Mouse (Mus musculus): ENCODE results near the gene Ern1. TPM values are rescaled to one million over a fixed set of nuclear protein-coding genes. Genes with fewer than 3 reads are reported as not detected.
A peak's percentile ranks its signal among the peaks of the same experiment; 100 is the strongest.

The Ern1 gene
- 5.7 and 6.9 TPM in 2 replicates for polyA plus RNA-seq (2016; fragmentation: Nextera tagmentation; extraction: Ambion mirVana)

DNA sequence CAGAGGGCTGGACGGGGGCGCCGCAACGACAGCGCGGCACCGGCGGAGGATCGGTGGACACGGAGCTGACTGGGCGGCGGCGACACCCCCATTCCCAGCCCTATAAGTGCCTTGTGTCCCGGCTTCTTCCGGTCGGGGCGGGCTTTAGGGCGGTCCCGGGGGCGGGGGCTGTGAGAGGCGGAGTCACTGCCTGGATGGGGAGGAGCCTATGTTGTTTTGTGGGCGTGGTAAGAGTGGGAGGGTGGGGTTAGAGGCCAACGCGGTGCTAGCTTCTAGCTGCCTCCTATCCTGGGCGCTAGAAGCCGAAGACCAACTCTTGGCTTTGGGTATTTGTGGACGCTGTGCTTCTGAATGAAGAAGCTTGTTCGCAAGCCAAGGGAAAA is at the start of gene Ern1:
TSS of gene Ern1 (minus strand) at position 120 of the 383 bp plus-strand sequence.
- Histone ChIP-seq H3K9me3 (replicated peaks) (no peaks in the 10 kb centered on the region), H3K27me3 (replicated peaks) (no peaks in the 10 kb centered on the region), H3K36me3 (no peaks in the 10 kb centered on the region), H3K9ac (peak within 1 kb of the TSS; percentile 91), H3K4me3 (peak within 1 kb of the TSS; percentile 82), H3K4me2 (peak within 1 kb of the TSS; percentile 88), H3K27ac (ENCODE audit: poor library complexity, severe bottlenecking) (peak within 1 kb of the TSS; percentile 78), H3K4me1 (replicated peaks) (peaks cover 9% of the 10 kb centered on the region)
- peak; percentile 98 for ATAC-seq (ENCODE audit: insufficient number of reproducible peaks, low FRiP score)
- WGBS: under 1% methylated on average over 28 of the region's 28 CpGs

DNA sequence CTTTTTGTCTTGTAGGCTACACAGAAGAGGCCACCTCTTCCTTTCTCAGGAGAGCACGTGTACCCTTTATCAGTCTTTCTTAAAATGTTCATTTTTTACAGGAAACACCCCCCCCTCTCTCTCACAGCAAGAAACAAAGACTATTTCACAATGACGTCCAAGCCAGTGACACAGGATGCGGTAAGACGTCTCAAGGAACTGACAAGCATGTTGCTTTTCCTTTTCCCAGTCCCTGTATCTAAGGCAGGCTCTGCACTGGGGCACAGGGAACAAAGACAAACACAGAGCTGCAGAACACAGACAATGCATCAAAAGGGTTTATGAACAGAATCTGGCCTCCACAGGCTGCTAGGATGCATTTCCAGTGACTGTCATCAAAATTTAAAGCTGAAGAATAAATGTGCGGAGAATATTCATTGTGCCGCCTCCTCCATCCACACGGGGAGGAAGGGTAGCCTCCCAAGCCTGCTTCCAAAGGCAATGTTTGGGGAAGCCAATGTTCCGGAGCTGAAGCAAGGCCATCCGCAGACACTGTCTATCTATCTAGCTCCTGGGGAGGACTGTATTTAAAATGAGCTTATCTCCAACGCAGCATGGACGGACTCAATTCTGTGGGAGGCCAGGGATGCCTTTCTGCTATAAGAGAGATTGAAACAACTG is 48.7 kb upstream of the Ern1 start:
- Histone ChIP-seq H3K27ac (ENCODE audit: poor library complexity, severe bottlenecking) (peak overlapping the region; percentile 77), H3K27me3 (replicated peaks) (no peaks in the 10 kb centered on the region), H3K36me3 (peaks cover 21% of the 10 kb centered on the region), H3K4me3 (no peak overlapping the region), H3K4me2 (no peak overlapping the region), H3K4me1 (replicated peaks) (peaks cover 18% of the 10 kb centered on the region; the same call in 1 of the 2 replicates), H3K9ac (no peak overlapping the region), H3K9me3 (replicated peaks) (no peaks in the 10 kb centered on the region)
- peak; percentile 81 for ATAC-seq (ENCODE audit: insufficient number of reproducible peaks, low FRiP score)
- 50% methylated on average over 11 of the region's 11 CpGs for WGBS

DNA sequence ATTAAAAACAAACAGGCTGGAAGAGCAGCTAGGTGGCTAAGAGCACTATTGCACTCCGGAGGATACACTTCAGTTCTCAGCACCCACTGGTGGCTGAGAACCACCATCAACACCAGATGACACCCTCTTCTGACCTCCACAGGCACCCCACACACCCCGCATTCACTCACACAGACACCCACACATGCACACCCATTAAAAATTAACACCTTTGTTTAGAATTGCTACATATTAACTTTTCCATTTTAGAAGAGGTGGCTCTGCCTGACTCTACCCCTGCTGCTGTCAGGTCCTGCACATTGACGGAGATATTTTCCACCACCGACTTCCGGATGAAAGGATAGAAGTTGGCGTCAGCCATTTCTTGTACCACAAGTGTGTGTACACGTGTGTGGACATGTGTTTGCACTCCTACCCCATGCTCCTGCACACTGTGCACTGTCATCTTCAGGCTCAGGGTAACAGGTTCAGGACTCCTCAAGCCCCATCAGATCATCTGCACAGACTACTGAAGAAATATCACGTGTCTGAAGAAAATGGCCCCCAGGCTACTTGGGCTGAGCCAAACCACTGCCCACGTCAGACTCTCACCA is 48.1 kb upstream of the Ern1 start:
- WGBS: 77% methylated on average over 9 of the region's 9 CpGs
- Histone ChIP-seq H3K36me3 (peaks cover 25% of the 10 kb centered on the region), H3K27ac (ENCODE audit: poor library complexity, severe bottlenecking) (peak overlapping the region; percentile 77), H3K4me3 (no peak overlapping the region), H3K9ac (no peak overlapping the region), H3K27me3 (replicated peaks) (no peaks in the 10 kb centered on the region), H3K4me2 (no peak overlapping the region), H3K4me1 (replicated peaks) (peaks cover 18% of the 10 kb centered on the region; the same call in 1 of the 2 replicates), H3K9me3 (replicated peaks) (no peaks in the 10 kb centered on the region)
- ATAC-seq (ENCODE audit: insufficient number of reproducible peaks, low FRiP score): no peak

DNA sequence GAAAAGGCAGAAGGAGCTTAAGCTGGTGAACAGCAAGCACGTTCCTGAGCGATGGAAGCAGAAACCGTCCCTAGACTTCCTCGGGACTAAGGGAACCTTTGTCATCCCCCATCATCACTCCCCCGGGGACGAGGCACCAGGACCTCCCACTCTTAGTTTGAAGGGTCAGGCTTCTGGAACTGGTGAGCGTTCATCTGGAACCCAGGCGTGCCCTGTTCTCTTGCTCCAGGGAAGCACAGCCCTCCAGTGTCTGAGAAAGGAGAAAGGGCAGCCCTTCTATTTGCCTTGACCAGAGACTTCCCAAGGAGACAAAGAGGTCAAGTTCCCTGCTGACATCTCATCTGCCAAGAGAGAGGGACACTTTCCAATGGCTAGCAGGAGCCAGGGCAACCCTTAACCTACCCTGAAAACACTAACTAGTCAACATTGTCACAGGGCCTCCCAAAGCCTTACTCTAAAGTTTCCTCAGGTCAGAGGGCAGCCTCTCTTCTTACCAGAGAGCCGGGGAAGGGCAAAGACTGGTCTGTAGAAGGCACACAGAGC is 44.7 kb upstream of the Ern1 start:
- WGBS: 84% methylated on average over 9 of the region's 9 CpGs

DNA sequence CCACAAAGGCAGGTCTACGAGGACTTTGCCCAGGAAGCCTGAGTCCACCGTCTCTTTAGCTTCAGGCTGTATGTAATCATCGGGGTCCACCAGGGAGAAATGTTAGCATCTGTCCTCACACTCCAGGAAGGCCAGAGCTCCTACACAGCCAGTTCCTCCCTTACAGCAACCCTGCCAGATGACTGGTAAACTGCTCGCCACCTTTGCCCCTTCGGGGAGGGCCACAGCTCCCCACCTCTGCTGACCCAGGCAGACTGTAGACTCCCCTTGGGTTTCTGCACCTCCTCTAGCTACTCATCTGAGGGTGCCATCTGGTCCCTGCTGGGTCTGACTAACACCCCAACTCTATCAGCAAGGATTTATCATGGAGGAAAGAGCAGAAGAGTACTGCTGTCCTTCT is 42.1 kb upstream of the Ern1 start:
- Histone ChIP-seq H3K4me1 (replicated peaks) (peaks cover 8% of the 10 kb centered on the region; the same call in 1 of the 2 replicates), H3K27ac (ENCODE audit: poor library complexity, severe bottlenecking) (no peak overlapping the region), H3K4me2 (no peak overlapping the region), H3K27me3 (replicated peaks) (no peaks in the 10 kb centered on the region), H3K4me3 (no peak overlapping the region), H3K9ac (no peak overlapping the region), H3K36me3 (peaks cover 44% of the 10 kb centered on the region), H3K9me3 (replicated peaks) (no peaks in the 10 kb centered on the region)
- 76% methylated on average over 5 of the region's 5 CpGs for WGBS
- ATAC-seq (ENCODE audit: insufficient number of reproducible peaks, low FRiP score): no peak

More for the DNA sequence above, 44.7 kb upstream of the Ern1 start:
- no peaks in the 10 kb centered on the region for H3K27me3 ChIP-seq (replicated peaks)
- no peak overlapping the region for H3K4me3 ChIP-seq
- no peak for ATAC-seq (ENCODE audit: insufficient number of reproducible peaks, low FRiP score)
- no peak overlapping the region for H3K4me2 ChIP-seq
- peaks cover 35% of the 10 kb centered on the region for H3K36me3 ChIP-seq
- no peaks in the 10 kb centered on the region for H3K9me3 ChIP-seq (replicated peaks)
- H3K9ac ChIP-seq: no peak overlapping the region
- peaks cover 21% of the 10 kb centered on the region for H3K4me1 ChIP-seq (replicated peaks)
- H3K27ac ChIP-seq (ENCODE audit: poor library complexity, severe bottlenecking): no peak overlapping the region

DNA sequence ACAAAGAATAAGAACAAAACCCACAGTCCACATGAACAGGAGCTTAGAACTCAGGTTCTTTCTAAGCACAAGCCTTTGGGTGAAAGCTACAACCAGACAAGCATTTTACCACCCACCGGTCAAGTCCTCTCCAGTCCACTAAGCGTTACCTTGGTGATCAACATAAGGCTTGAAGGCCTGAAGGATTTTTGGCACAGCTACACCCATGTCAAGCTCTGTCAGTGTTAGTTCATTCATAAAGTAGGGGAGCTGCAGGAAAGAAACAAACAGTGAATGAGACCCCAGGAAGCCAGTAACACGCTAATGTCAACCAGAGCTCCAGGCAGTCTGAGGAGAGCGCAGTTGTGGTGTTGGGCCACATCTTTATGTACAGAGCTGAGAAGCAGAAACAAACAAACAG is 41.5 kb upstream of the Ern1 start:
- Histone ChIP-seq H3K4me1 (replicated peaks) (peaks cover 7% of the 10 kb centered on the region; the same call in 1 of the 2 replicates), H3K27me3 (replicated peaks) (no peaks in the 10 kb centered on the region), H3K4me3 (no peak overlapping the region), H3K9ac (no peak overlapping the region), H3K36me3 (peaks cover 46% of the 10 kb centered on the region), H3K4me2 (no peak overlapping the region), H3K27ac (ENCODE audit: poor library complexity, severe bottlenecking) (no peak overlapping the region), H3K9me3 (replicated peaks) (no peaks in the 10 kb centered on the region)
- 94% methylated on average over 4 of the region's 4 CpGs for WGBS
- ATAC-seq (ENCODE audit: insufficient number of reproducible peaks, low FRiP score): no peak

DNA sequence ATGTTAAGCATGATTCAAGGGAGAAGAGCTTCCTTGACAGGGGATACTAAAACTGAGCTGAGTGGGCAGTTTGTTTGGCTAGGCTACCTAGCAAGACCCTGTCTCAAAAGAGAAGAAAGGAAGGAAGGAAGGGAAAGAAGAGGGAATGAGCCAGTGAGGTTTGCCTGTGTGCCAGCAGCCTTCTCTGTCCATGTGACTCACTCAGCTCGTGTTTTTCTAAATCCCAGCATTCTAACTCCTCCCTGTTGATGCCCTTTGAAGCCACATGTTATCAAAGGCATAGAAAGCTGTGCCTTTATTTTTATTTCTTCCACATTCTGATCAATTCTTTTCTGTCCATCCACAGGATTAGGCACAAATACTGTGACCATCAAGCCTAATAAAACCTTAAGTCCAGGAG is 40.3 kb upstream of the Ern1 start:
- Histone ChIP-seq H3K27ac (ENCODE audit: poor library complexity, severe bottlenecking) (no peak overlapping the region), H3K9ac (no peak overlapping the region), H3K4me3 (no peak overlapping the region), H3K36me3 (peaks cover 39% of the 10 kb centered on the region), H3K9me3 (replicated peaks) (no peaks in the 10 kb centered on the region), H3K27me3 (replicated peaks) (no peaks in the 10 kb centered on the region), H3K4me1 (replicated peaks) (peaks cover 6% of the 10 kb centered on the region; the same call in 1 of the 2 replicates), H3K4me2 (no peak overlapping the region)
- no peak for ATAC-seq (ENCODE audit: insufficient number of reproducible peaks, low FRiP score)
- 27% methylated on average over 1 of the region's 1 CpGs for WGBS

DNA sequence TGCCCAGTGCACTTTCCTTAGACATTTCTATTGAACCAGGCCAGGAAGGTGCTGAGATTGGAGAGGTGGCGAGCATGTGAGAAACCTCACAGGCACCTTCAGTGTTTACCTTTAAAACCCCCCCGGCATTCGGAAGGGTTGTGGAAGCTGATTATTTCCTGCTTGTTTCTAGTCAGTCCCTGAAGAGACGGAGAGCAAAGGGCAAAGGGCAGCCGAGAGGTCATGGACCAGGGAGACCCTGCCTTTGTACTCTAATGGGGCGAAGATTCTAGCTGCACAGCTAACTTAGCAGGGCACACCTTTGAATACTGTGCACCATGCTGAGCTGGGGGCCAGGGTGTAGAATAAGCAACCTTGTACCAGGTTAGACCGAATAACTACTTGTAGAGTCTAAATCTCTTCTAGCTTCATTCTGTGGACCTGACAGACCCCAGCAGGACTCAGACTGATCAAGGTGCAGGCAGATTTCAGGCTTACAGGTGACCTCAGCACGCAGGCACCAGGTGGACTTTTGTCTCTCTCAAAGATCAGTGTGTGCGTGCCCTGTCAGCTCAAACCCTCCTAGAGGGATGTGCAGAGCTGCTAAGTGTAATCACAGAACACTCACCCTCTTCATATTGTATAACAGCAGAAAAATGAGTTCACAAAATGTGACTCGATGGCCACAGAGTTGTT is 39.6 kb upstream of the Ern1 start:
- H3K27ac ChIP-seq (ENCODE audit: poor library complexity, severe bottlenecking): no peak overlapping the region
- H3K4me3 ChIP-seq: no peak overlapping the region
- ATAC-seq (ENCODE audit: insufficient number of reproducible peaks, low FRiP score): no peak
- no peaks in the 10 kb centered on the region for H3K9me3 ChIP-seq (replicated peaks)
- peaks cover 32% of the 10 kb centered on the region for H3K36me3 ChIP-seq
- H3K9ac ChIP-seq: no peak overlapping the region
- no peaks in the 10 kb centered on the region for H3K27me3 ChIP-seq (replicated peaks)
- 64% methylated on average over 10 of the region's 10 CpGs for WGBS
- no peak overlapping the region for H3K4me2 ChIP-seq
- H3K4me1 ChIP-seq (replicated peaks): peaks cover 6% of the 10 kb centered on the region; the same call in 1 of the 2 replicates

DNA sequence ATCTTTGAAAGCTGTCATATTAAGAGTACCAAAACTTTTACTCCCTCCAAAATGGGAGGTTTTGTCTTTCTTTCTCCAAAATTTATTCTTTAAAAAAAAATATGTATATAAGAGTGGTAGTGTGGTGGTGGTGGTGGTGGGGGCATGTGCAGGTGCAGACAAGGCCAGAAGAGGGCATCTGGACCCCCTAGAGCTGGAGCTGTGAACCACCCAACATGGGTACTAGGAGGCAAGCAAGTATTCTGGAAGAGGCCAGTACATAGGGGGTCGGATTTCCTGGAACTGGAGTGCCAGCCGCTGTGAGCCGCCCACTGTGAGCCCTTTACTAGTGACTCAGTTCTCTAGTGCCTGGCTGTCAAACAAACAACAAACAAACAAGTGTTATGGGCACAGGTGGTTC is 34.9 kb upstream of the Ern1 start:
- no peaks in the 10 kb centered on the region for H3K27me3 ChIP-seq (replicated peaks)
- no peaks in the 10 kb centered on the region for H3K9me3 ChIP-seq (replicated peaks)
- 59% methylated on average over 3 of the region's 3 CpGs for WGBS
- no peak for ATAC-seq (ENCODE audit: insufficient number of reproducible peaks, low FRiP score)
- H3K27ac ChIP-seq (ENCODE audit: poor library complexity, severe bottlenecking): no peak overlapping the region
- H3K4me3 ChIP-seq: no peak overlapping the region
- H3K9ac ChIP-seq: no peak overlapping the region
- peaks cover 15% of the 10 kb centered on the region for H3K4me1 ChIP-seq (replicated peaks)
- peaks cover 12% of the 10 kb centered on the region for H3K36me3 ChIP-seq
- no peak overlapping the region for H3K4me2 ChIP-seq

DNA sequence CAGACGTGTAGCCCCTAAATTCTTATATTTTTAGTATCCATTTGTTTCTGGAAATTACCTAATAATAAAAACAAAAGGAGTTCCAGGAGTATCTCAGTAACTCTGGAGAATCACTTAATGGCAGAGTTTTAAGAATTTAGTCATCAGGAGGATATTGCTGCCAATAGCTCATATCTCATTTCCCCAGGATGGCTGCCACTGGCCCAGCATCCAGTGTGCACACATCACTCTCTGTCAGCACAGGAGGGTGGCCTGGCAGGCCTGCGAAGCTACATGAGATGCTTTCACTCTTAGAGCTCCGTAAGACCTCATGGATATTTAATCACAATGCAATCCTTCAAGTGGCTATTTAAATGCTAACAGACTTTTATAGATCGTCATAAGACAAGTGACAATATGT is 34.0 kb upstream of the Ern1 start:
- H3K36me3 ChIP-seq: peaks cover 6% of the 10 kb centered on the region; the same call in 1 of the 2 replicates
- H3K27me3 ChIP-seq (replicated peaks): no peaks in the 10 kb centered on the region
- no peaks in the 10 kb centered on the region for H3K9me3 ChIP-seq (replicated peaks)
- no peak for ATAC-seq (ENCODE audit: insufficient number of reproducible peaks, low FRiP score)
- peaks cover 15% of the 10 kb centered on the region for H3K4me1 ChIP-seq (replicated peaks)
- H3K27ac ChIP-seq (ENCODE audit: poor library complexity, severe bottlenecking): no peak overlapping the region
- H3K4me3 ChIP-seq: no peak overlapping the region
- no peak overlapping the region for H3K9ac ChIP-seq
- 58% methylated on average over 4 of the region's 4 CpGs for WGBS
- no peak overlapping the region for H3K4me2 ChIP-seq

DNA sequence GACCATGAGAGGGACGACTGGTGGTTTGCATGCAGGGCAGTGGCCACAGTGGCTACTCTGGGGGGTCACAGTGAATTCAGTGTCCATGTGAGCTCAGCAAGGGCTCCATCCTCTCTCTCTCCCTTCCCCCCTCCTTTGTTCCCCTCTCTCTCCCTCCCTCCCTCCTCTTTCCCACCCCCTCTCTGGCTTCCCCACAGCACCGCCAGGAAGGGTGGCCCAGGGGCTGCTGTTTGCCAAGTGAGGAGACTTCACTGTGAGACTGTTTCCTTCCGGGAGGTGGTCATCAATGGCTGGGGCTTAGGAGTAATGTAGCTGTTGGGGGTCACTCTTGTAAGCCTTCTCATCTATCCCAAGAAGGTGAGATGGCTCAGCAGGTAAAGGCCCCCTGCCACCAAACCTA is 32.8 kb upstream of the Ern1 start:
- ATAC-seq (ENCODE audit: insufficient number of reproducible peaks, low FRiP score): no peak
- 59% methylated on average over 3 of the region's 3 CpGs for WGBS
- peaks cover 6% of the 10 kb centered on the region; the same call in 1 of the 2 replicates for H3K36me3 ChIP-seq

More for the DNA sequence above, 32.8 kb upstream of the Ern1 start:
- no peak overlapping the region for H3K4me2 ChIP-seq
- H3K9ac ChIP-seq: no peak overlapping the region
- H3K9me3 ChIP-seq (replicated peaks): no peaks in the 10 kb centered on the region
- no peak overlapping the region for H3K27ac ChIP-seq (ENCODE audit: poor library complexity, severe bottlenecking)
- no peaks in the 10 kb centered on the region for H3K27me3 ChIP-seq (replicated peaks)
- peaks cover 15% of the 10 kb centered on the region for H3K4me1 ChIP-seq (replicated peaks)
- H3K4me3 ChIP-seq: no peak overlapping the region
